Mouse (Mus musculus) G1E (cell line): ENCODE data around the gene Mast2. TPM values are rescaled to one million over a fixed set of nuclear protein-coding genes. Genes with fewer than 3 reads are reported as not detected.

Experiments used
- ATAC-seq: 2 replicates; pipeline ENCODE4 v1.8.0; 2016; ENCODE audit warnings: mild to moderate bottlenecking; ENCODE audit not compliant: insufficient number of reproducible peaks, poor library complexity, low FRiP score, severe bottlenecking; ENCODE audit errors: extremely low read depth
- DNase-seq: peaks from one replicate; pipeline ENCODE4 v3.0.0; 2012; ENCODE audit warnings: low spot score
- H3K27me3 ChIP-seq: 2 replicates; pipeline ENCODE4 v1.6.1; 2012; ENCODE audit warnings: mild to moderate bottlenecking, low read length, inconsistent platforms; ENCODE audit not compliant: insufficient read depth
- H3K36me3 ChIP-seq: replicated peaks from 2 replicates; pipeline ENCODE3; 2012; ENCODE audit warnings: mild to moderate bottlenecking, inconsistent platforms
- H3K4me1 ChIP-seq: 2 replicates; pipeline ENCODE4 v1.6.1; 2012; ENCODE audit warnings: low read depth, low read length, inconsistent platforms, mixed read lengths; ENCODE audit not compliant: insufficient read depth
- H3K4me3 ChIP-seq: 2 replicates; pipeline ENCODE4 v1.5.1; 2012; ENCODE audit warnings: low read depth, mild to moderate bottlenecking, inconsistent platforms, low read length, moderate library complexity, mixed read lengths
- H3K9me3 ChIP-seq: replicated peaks from 2 replicates; pipeline ENCODE4 v1.6.1; 2012; ENCODE audit warnings: inconsistent platforms
- CTCF ChIP-seq: IDR thresholded peaks from 2 replicates; pipeline ENCODE4 v1.5.1; 2012; ENCODE audit warnings: low read depth, low read length, inconsistent platforms, mixed read lengths
- GATA1 ChIP-seq: IDR thresholded peaks from 2 replicates; pipeline ENCODE4 v1.6.1; 2012; ENCODE audit warnings: borderline replicate concordance, low read length, inconsistent platforms, mixed read lengths
- GATA2 ChIP-seq: IDR thresholded peaks from 2 replicates; pipeline ENCODE4 v1.6.1; 2012; ENCODE audit warnings: low read depth, low read length, inconsistent platforms, borderline replicate concordance
- POLR2AphosphoS5 ChIP-seq: IDR thresholded peaks from 2 replicates; pipeline ENCODE4 v1.6.1; 2012; ENCODE audit warnings: low read depth, low read length, inconsistent platforms; ENCODE audit not compliant: insufficient replicate concordance
- TAL1 ChIP-seq: conservative IDR thresholded peaks from 2 replicates; pipeline ENCODE4 v1.6.1; 2012; ENCODE audit warnings: low read depth, low read length, inconsistent platforms, mixed read lengths
- polyA plus RNA-seq: library from polyadenylated mRNA; stranded (reverse); fragments of >175 nt; gene quantifications from 2 replicates; pipeline ENCODE4 v1.2.3, GENCODE M21; 2012
- total RNA-seq, 2 experiments: library from RNA; stranded (forward) in 1 of 2; stranded (reverse) in 1 of 2; fragments of 200-1000 nt in 1 of 2; fragments of >200 nt in 1 of 2; fragmentation: Nextera tagmentation in 1 of 2; gene quantifications; 2 replicates each; pipeline ENCODE4 v1.2.3; 2014 to 2017

The Mast2 gene
- total and polyA plus RNA-seq, 3 experiments = 10.7 to 64.7 (median 63.0) TPM

GRCm38 (mm10) chr4:116451553-116451952 lies 12.4 kb downstream of the Mast2 start:
- H3K36me3 ChIP-seq = peaks cover 16% of the 10 kb centered on the region
- TF ChIP-seq TAL1 = no peak
- TF ChIP-seq GATA2 = no peak
- TF ChIP-seq GATA1 = no peak
- no peak for TF ChIP-seq CTCF
- TF ChIP-seq POLR2AphosphoS5 = no peak
- H3K4me1 ChIP-seq = peaks cover 6% of the 10 kb centered on the region
- DNase-seq = no peak
- no peaks in the 10 kb centered on the region for H3K9me3 ChIP-seq
- no peak for ATAC-seq
- no peak overlapping the region for H3K4me3 ChIP-seq
- no peaks in the 10 kb centered on the region for H3K27me3 ChIP-seq

GRCm38 (mm10) chr4:116449951-116450350 lies 14.0 kb downstream of the Mast2 start:
- no peaks in the 10 kb centered on the region for H3K9me3 ChIP-seq
- H3K27me3 ChIP-seq = no peaks in the 10 kb centered on the region
- DNase-seq (no peak), ATAC-seq (no peak)
- TF ChIP-seq POLR2AphosphoS5 = no peak
- TF ChIP-seq TAL1 = no peak
- no peak for TF ChIP-seq GATA1
- no peak for TF ChIP-seq GATA2
- no peak for TF ChIP-seq CTCF
- H3K4me3 ChIP-seq = no peak overlapping the region
- H3K4me1 ChIP-seq = peaks cover 6% of the 10 kb centered on the region
- peaks cover 16% of the 10 kb centered on the region for H3K36me3 ChIP-seq

- peaks cover 10% of the 10 kb centered on the region for H3K4me1 ChIP-seq
- H3K9me3 ChIP-seq = no peaks in the 10 kb centered on the region
- peaks cover 15% of the 10 kb centered on the region for H3K36me3 ChIP-seq
- ATAC-seq (no peak), DNase-seq (no peak)
- no peaks in the 10 kb centered on the region for H3K27me3 ChIP-seq
- TF ChIP-seq POLR2AphosphoS5 = no peak
- peak; percentile 74 for TF ChIP-seq CTCF
- H3K4me3 ChIP-seq = no peak overlapping the region
Observed at GRCm38 (mm10) chr4:116448673-116449072, 15.3 kb downstream of the Mast2 start.

GRCm38 (mm10) chr4:116439383-116439782 lies 24.6 kb downstream of the Mast2 start:
- no peaks in the 10 kb centered on the region for H3K27me3 ChIP-seq
- peaks cover 6% of the 10 kb centered on the region for H3K4me1 ChIP-seq
- H3K9me3 ChIP-seq = no peaks in the 10 kb centered on the region
- TF ChIP-seq GATA2 (no peak), POLR2AphosphoS5 (no peak), GATA1 (no peak), CTCF (no peak), TAL1 (no peak)
- H3K4me3 ChIP-seq = no peak overlapping the region
- DNase-seq (no peak), ATAC-seq (no peak)
- peaks cover 3% of the 10 kb centered on the region for H3K36me3 ChIP-seq

GRCm38 (mm10) chr4:116438561-116438960 lies 25.4 kb downstream of the Mast2 start:
- ATAC-seq = no peak
- H3K4me3 ChIP-seq = no peak overlapping the region
- no peaks in the 10 kb centered on the region for H3K27me3 ChIP-seq
- peaks cover 3% of the 10 kb centered on the region; the same call in 1 of the 2 replicates for H3K4me1 ChIP-seq
- no peaks in the 10 kb centered on the region for H3K9me3 ChIP-seq
- TF ChIP-seq CTCF (no peak), POLR2AphosphoS5 (no peak), GATA2 (no peak), GATA1 (no peak), TAL1 (no peak)
- no peak for DNase-seq
- no peaks in the 10 kb centered on the region for H3K36me3 ChIP-seq

GRCm38 (mm10) chr4:116435626-116436025 lies 28.4 kb downstream of the Mast2 start:
- no peaks in the 10 kb centered on the region; the same call in 1 of the 2 replicates for H3K4me1 ChIP-seq
- no peak overlapping the region for H3K4me3 ChIP-seq
- peaks cover 9% of the 10 kb centered on the region for H3K36me3 ChIP-seq
- H3K27me3 ChIP-seq = no peaks in the 10 kb centered on the region
- no peak for TF ChIP-seq CTCF
- no peak for TF ChIP-seq TAL1
- no peak for TF ChIP-seq GATA1
- no peak for TF ChIP-seq GATA2
- TF ChIP-seq POLR2AphosphoS5 = no peak
- H3K9me3 ChIP-seq = no peaks in the 10 kb centered on the region
- ATAC-seq (no peak), DNase-seq (no peak)

- Histone ChIP-seq H3K36me3 (peaks cover 30% of the 10 kb centered on the region), H3K4me1 (peaks cover 5% of the 10 kb centered on the region; the same call in 1 of the 2 replicates), H3K4me3 (no peak overlapping the region), H3K27me3 (no peaks in the 10 kb centered on the region), H3K9me3 (no peaks in the 10 kb centered on the region)
- no peak for ATAC-seq
- TF ChIP-seq CTCF (no peak), GATA2 (no peak), TAL1 (no peak), GATA1 (no peak), POLR2AphosphoS5 (no peak)
- no peak for DNase-seq
Observed at GRCm38 (mm10) chr4:116422186-116422585, 41.8 kb downstream of the Mast2 start.
